Mouse (Mus musculus): ENCODE results near the gene Zfp354b. TPM values are rescaled to one million over a fixed set of nuclear protein-coding genes. Genes with fewer than 3 reads are reported as not detected.

Zfp354b gene
- polyA plus RNA-seq, 1 experiment from 2014 or later: 0.87 TPM

GRCm38 (mm10) chr11:50886231-50886932 is 45.1 kb downstream of the Zfp354b start:
- Histone ChIP-seq H3K27me3 (no peaks in the 10 kb centered on the region), H3K36me3 (no peaks in the 10 kb centered on the region), H3K27ac (no peak overlapping the region), H3K4me1 (replicated peaks) (peaks cover 10% of the 10 kb centered on the region; the same call in 1 of the 2 replicates), H3K4me3 (peak overlapping the region; percentile 54), H3K4me2 (peak overlapping the region; percentile 77), H3K9ac (no peak overlapping the region), H3K9me3 (replicated peaks) (no peaks in the 10 kb centered on the region)
- no peak for ATAC-seq (replicated peaks; ENCODE audit: insufficient number of reproducible peaks, insufficient read depth, low FRiP score, low read depth)
- 56% methylated on average over 8 of the region's 8 CpGs for WGBS

- Histone ChIP-seq H3K36me3 (peaks cover 3% of the 10 kb centered on the region; the same call in 1 of the 2 replicates), H3K4me3 (no peak overlapping the region), H3K27me3 (no peaks in the 10 kb centered on the region), H3K4me2 (no peak overlapping the region), H3K9ac (no peak overlapping the region), H3K4me1 (replicated peaks) (peaks cover 10% of the 10 kb centered on the region; the same call in 1 of the 2 replicates), H3K9me3 (replicated peaks) (no peaks in the 10 kb centered on the region), H3K27ac (no peak overlapping the region)
- WGBS: 72% methylated on average over 3 of the region's 3 CpGs
- ATAC-seq (replicated peaks; ENCODE audit: insufficient number of reproducible peaks, insufficient read depth, low FRiP score, low read depth): no peak
Measured at GRCm38 (mm10) chr11:50883756-50884155, 47.7 kb downstream of the Zfp354b start.

DNA sequence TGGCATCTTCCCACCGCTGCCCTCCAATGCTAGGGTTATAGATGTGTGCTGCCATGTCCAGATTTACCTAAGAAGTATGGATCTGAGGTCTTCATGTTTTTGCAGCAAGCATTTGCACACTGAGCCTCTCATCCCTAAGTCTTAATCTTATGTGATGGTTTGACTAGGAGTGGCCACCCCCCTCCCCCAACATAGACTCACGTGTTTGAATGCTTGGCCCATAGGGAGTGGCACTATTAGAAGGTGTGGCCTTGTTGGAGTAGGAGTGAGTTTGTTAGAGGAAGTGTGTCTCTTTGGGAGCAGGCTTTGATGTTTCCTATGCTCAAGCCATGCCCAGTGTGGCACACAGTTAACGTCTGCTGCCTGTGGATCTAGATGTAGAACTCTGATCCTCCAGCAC is 52.8 kb downstream of the Zfp354b start:
- Histone ChIP-seq H3K9ac (no peak overlapping the region), H3K36me3 (peaks cover 42% of the 10 kb centered on the region), H3K4me3 (no peak overlapping the region), H3K9me3 (replicated peaks) (no peaks in the 10 kb centered on the region; the same call in 1 of the 2 replicates), H3K27ac (no peak overlapping the region), H3K4me2 (no peak overlapping the region), H3K27me3 (no peaks in the 10 kb centered on the region), H3K4me1 (replicated peaks) (no peaks in the 10 kb centered on the region)
- WGBS: 88% methylated on average over 3 of the region's 3 CpGs
- no peak for ATAC-seq (replicated peaks; ENCODE audit: insufficient number of reproducible peaks, insufficient read depth, low FRiP score, low read depth)

Other genes with a start within 250 kb of the Zfp354b start
- 11.5 and 14.1 TPM in 2 replicates for gene Zfp354c, start 103.9 kb downstream of the Zfp354b start, polyA plus RNA-seq (2015; fragmentation: Nextera tagmentation; extraction: Ambion mirVana)
- gene Zfp879, start 90.1 kb downstream of the Zfp354b start, polyA plus RNA-seq (2015; fragmentation: Nextera tagmentation; extraction: Ambion mirVana): 0.40 and 0.49 TPM in 2 replicates
- 0.03 and 0.21 TPM in 2 replicates for gene Grm6, start 80.9 kb downstream of the Zfp354b start, polyA plus RNA-seq (2015; fragmentation: Nextera tagmentation; extraction: Ambion mirVana)
- 2.4 and 2.8 TPM in 2 replicates for gene Zfp454, start 44.0 kb downstream of the Zfp354b start, polyA plus RNA-seq (2015; fragmentation: Nextera tagmentation; extraction: Ambion mirVana)
- gene Zfp2, start 15.5 kb downstream of the Zfp354b start, polyA plus RNA-seq (2015; fragmentation: Nextera tagmentation; extraction: Ambion mirVana): 5.6 and 7.7 TPM in 2 replicates
- gene 4933414I15Rik, start 12.1 kb upstream of the Zfp354b start, polyA plus RNA-seq (2015; fragmentation: Nextera tagmentation; extraction: Ambion mirVana): not detected in 2 replicates
- not detected in 2 replicates for gene Prop1, start 22.1 kb upstream of the Zfp354b start, polyA plus RNA-seq (2015; fragmentation: Nextera tagmentation; extraction: Ambion mirVana)
- gene Olfr1378, start 34.9 kb upstream of the Zfp354b start, polyA plus RNA-seq (2015; fragmentation: Nextera tagmentation; extraction: Ambion mirVana): not detected in 2 replicates
- not detected in 2 replicates for gene Olfr1377, start 50.3 kb upstream of the Zfp354b start, polyA plus RNA-seq (2015; fragmentation: Nextera tagmentation; extraction: Ambion mirVana)
- gene Olfr51, start 72.0 kb upstream of the Zfp354b start, polyA plus RNA-seq (2015; fragmentation: Nextera tagmentation; extraction: Ambion mirVana): not detected in 2 replicates
- not detected in 2 replicates for gene Olfr54, start 82.6 kb upstream of the Zfp354b start, polyA plus RNA-seq (2015; fragmentation: Nextera tagmentation; extraction: Ambion mirVana)
- not detected in 2 replicates for gene Olfr1375, start 116.5 kb upstream of the Zfp354b start, polyA plus RNA-seq (2015; fragmentation: Nextera tagmentation; extraction: Ambion mirVana)
- gene Zfp354a, start 127.6 kb upstream of the Zfp354b start, polyA plus RNA-seq (2015; fragmentation: Nextera tagmentation; extraction: Ambion mirVana): 5.6 and 5.9 TPM in 2 replicates

Data from heart, embryonic 15.5 days (tissue).